Mouse (Mus musculus) gastrocnemius, adult 2 months (tissue): ENCODE measurements around the gene Bicd2. TPM values are rescaled to one million over a fixed set of nuclear protein-coding genes. Genes with fewer than 3 reads are reported as not detected.
A peak's percentile ranks its signal among the peaks of the same experiment; 100 is the strongest.

Experiments used
- DNase-seq: peaks from one replicate; pipeline ENCODE4 v3.0.0; 2022
- H3K27ac ChIP-seq: fragments of 200-600 bp; 2 replicates; pipeline ENCODE4 v1.8.1; 2022; ENCODE audit warnings: mild to moderate bottlenecking
- H3K4me3 ChIP-seq: fragments of 200-600 bp; 2 replicates; pipeline ENCODE4 v1.8.1; 2022; ENCODE audit warnings: mild to moderate bottlenecking, moderate library complexity
- CTCF ChIP-seq: fragments of 200-600 bp; IDR thresholded peaks from 2 replicates; pipeline ENCODE4 v1.8.1; 2022; ENCODE audit warnings: antibody characterized with exemption, mild to moderate bottlenecking, moderate library complexity
- intact Hi-C: fragments of 180-260 bp; cut with DNase I; formaldehyde crosslinking; loops from one replicate; pipeline ENCODE4 v1.15.1; 2025
- total RNA-seq, 2 experiments: library from RNA; stranded (reverse); gene quantifications; 2 replicates each; pipeline ENCODE4 v1.2.3; 2021

The Bicd2 gene
- total RNA-seq, 2 experiments from 2014 or later, result 26.0 to 28.5 TPM

DNA sequence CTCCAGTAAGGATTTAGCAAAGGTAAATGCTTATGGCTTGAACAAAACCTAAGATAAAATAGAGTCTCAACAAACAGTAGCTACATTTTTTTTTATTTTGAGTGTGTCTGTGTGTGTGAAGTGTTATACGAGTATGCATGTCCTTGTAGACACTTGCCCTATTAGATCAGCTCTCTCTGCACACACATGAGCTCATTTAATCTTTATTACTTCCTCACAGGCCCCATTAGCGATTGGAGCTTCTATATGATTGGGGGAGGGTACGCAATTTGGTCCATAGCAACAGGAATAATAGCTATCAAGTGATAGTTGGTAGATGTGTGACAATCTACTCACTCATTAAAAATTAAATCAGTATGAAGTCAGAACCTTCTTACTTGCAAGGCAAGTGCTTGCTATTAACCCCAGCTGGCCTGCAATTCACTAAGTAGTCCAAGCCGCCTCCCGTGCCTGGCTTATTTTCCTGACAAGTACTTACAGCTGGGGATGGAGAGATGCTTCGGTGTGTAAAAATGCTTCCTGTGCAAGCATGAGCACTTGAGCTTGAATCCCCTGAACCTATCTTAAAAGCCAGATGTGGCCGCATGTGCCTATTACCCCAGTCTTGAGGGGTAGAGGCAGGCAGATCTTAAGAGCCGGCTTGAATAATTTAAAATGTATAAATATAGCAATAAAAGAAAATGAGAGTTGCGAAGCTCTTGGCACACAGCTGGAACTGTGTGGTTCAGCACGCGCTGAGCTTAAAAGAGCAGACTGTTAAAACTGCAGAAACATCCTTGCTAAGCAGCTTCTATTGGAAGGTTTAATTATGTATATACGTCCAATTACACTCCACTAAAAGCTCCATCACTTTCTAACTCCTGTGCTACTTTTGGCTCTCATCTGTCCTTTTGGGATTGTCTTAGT, 6.1 kb upstream of the Bicd2 start:
- no peak for TF ChIP-seq CTCF

DNA sequence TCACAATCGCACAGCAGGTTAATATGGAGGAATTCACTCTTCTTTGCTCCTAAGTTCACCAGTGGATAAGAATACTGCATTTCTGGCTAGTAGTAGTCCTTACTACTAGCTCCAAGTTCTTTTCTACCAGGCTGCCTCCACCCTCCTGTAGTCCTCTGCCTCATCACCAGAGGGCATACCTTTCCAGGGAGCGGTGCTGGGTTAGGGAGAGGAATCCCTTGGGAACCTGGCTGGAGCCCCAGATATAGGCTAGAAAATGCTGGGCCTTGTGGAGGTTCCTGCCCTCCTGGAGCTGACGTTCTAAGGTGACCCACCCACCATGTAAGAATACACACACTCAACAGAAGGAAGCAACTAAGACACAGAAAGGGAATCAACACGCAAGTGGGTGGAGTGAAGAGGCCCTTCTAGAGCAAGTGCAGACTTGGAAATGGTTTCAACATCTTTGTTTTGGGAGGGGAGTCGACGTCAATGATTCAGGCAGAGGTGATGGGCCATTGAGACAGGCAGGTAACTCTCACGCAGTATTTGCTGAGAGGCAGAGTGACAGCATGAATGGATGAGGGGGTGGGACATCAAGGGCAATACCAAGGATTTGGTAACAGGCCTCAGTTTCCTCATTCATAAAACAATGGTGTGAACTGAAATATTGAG, 2.4 kb upstream of the Bicd2 start:
- TF ChIP-seq CTCF, result peak; percentile 85
- intact Hi-C loops, result loop anchor here (1.0 kb wide), 1 partner anchor 42 kb away; no protein-coding TSS in a partner anchor
- no peak overlapping the region for H3K4me3 ChIP-seq
- peak; percentile 67 for DNase-seq
- no peak overlapping the region for H3K27ac ChIP-seq

More for the DNA sequence above, 6.1 kb upstream of the Bicd2 start:
- no peak for DNase-seq
- intact Hi-C loops, result no loop called here
- Histone ChIP-seq H3K4me3 (no peak overlapping the region), H3K27ac (no peak overlapping the region)

DNA sequence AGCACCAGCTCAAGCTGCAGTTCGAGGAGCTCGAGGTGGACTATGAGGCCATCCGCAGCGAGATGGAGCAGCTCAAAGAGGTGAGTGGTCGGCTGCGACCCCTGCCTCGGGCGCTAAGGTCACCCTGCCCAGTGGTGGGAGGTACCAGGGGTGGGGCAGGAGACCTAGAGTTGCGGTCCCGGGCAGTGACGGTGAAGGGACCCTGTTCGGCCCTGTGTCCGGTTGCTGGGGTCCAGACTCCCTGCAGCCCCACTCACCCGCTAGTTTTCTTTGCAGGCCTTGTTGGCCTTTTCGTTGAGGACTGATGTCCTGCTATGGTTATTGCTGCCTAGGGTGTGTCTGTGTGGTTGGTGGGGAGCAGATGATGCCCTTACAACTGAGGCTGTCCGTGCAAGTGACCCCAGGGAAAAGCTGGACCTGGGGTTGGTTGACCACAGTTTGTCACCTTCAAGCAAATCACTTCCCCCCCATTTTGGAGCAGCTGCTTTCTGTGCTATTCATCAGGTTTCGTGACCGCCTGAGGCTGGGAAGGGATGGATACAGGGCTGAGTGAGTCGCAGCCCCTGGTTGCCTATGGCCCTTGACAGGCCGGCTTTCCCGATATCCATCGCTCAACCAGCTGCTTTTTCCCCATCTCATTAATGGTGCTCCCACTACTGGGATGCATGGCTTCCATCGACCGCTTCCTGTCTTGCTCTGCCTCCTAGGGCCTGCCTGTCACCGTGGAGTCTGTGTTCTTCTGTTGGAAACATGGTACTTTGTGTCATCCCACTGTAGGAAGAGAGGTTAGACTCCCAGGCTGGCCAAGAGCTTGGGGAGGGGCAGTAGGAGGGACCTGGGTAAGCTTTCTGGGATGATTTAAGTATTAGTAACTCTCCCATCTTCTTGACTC, 692 bp downstream of the Bicd2 start:
- intact Hi-C loops, result loop anchor here (2.0 kb wide), 1 partner anchor 17 kb away; no protein-coding TSS in a partner anchor
- peak overlapping the region; percentile 90 for H3K27ac ChIP-seq
- no peak for DNase-seq
- TF ChIP-seq CTCF, result no peak
- H3K4me3 ChIP-seq, result peak overlapping the region; percentile 85

DNA sequence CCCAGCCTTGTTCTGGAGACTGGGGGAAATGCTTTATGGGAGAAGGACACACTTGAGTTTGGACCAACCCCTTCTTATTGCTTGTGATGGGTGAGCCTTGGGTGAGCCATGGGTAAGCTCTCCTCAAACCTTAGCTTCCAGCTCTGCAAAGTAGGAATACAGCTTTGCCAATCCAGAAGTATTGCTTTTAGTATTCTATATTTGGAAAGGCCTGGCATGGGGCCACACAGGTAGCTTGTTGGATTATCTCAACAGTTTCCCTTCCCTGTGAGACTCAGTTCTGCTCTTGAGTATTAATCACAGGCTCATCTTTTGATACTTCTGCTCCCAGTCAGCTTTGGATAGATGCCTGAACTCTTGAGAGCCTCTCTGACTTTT, 1.3 kb downstream of the Bicd2 start:
- intact Hi-C loops, result no loop called here
- DNase-seq, result no peak
- TF ChIP-seq CTCF, result no peak
- Histone ChIP-seq H3K4me3 (peak overlapping the region; percentile 85), H3K27ac (peak overlapping the region; percentile 90)

DNA sequence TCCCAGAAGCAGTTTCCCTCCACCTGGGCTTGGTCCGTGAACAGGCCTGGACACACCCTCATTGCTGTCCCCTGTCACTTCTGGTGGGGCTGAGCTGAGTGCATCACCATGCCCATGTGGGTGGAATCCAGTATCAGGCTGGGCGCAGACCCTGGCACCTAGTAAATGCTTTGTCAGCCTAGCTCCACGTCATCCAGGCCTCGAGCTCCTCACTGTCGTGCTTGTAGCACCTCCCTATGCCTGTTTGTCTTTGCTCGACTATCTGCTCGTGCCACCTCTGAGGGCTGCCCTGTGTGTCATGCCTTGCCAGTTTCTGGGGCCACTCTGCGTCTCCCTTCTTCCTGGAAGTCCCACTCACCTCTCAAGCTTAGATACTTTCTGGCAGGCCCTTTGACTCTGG, 3.2 kb downstream of the Bicd2 start:
- TF ChIP-seq CTCF, result no peak
- intact Hi-C loops, result no loop called here
- DNase-seq, result no peak
- peak overlapping the region; percentile 67 for H3K27ac ChIP-seq
- H3K4me3 ChIP-seq, result peak overlapping the region; percentile 85

DNA sequence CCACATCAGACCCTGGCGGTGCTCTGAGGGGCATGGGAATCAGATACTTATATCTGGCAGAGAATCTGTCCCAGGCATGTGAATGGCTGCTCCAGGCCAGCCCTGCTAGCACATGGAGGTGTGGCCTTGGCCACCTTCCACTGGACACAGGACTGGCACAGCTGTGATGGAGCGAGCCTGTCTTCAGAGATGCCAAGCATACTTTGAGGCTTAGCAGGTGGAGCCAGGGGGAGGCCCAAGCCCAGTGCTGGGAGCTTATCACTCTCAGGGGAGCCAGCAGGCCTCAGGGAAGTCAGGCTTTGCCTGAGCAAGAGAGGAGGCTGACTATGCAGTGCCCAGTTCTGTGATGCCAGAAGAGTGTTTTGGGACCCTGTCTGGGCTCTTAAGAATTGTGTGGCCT, 4.1 kb downstream of the Bicd2 start:
- Histone ChIP-seq H3K27ac (peak overlapping the region; percentile 67), H3K4me3 (peak overlapping the region; percentile 1; the same call in 1 of the 2 replicates)
- intact Hi-C loops, result no loop called here
- peak; percentile 89 for DNase-seq
- TF ChIP-seq CTCF, result no peak

DNA sequence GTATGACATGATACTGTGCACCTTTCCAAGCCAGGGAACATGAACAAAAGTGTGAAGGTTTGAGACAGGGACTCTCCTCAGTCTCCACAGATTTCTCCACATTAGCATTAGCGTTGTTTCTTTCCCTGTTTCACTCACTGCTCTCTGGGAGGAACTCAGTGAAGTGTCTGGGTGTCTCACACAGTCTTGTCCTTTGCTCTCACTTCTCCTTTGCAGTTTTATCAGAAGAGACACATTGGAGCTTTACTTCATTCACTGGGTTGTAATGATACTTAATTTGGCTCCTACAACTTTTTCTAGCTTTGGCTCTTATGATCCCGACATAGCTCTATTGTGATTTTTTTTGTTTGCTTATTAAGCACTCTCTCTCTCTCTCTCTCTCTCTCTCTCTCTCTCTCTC, 7.1 kb downstream of the Bicd2 start:
- no peak overlapping the region for H3K4me3 ChIP-seq
- no peak for TF ChIP-seq CTCF
- intact Hi-C loops, result no loop called here
- no peak overlapping the region for H3K27ac ChIP-seq
- DNase-seq, result no peak

DNA sequence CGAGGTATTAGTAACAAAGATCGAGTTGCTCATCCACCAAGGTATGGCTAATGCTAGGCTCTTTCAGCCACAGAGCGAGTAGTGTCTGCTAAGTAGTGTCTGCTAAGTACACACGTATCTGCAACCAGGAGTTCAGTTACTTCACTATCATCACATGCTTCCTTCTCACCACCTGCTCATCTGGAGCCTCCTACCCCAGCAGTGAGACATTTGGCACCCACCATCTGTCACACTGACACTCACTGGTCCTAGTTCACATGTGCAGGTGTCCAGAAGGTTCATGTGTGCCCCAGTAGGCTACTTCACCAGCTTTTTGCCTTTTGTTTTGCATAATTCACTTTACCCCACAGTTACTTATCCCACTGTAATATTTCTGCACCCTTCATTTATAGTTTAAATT, 8.0 kb downstream of the Bicd2 start:
- intact Hi-C loops, result no loop called here
- Histone ChIP-seq H3K27ac (0 out of 2 replicates have a peak overlapping the region, but pooled peaks have one; percentile 21), H3K4me3 (no peak overlapping the region)
- no peak for DNase-seq
- TF ChIP-seq CTCF, result no peak

DNA sequence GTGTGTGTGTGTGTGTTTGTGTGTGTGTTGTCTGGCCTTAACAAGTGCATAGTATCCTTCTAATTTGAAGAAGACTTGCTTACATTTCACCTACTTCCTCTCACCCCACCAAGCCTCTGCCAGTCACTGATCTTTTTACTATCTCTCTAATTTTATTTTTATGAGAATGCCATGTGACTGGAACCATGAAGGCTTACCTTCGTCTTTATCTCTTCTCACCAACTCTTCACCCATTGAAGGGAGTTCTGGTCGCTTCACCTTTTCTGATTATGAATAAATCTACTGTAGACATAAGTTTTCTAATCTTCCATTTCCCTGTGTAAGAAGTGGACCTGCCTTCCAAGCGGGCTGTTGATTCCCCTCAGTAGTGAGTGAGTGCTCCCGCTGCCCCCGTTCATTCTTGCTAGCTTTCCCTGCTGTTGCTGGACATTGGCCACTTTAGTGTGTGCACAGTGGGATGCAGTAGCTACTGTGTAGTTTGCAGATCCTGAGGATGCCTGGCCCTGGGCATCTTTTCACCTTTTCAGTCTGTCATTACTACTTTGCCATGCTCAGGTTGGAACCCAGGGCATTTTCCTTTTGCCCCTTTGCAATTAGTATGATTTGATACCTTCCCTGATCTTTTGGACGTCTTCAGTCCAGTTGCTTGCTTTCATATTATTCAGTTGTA, 8.6 kb downstream of the Bicd2 start:
- H3K27ac ChIP-seq, result no peak overlapping the region

DNA sequence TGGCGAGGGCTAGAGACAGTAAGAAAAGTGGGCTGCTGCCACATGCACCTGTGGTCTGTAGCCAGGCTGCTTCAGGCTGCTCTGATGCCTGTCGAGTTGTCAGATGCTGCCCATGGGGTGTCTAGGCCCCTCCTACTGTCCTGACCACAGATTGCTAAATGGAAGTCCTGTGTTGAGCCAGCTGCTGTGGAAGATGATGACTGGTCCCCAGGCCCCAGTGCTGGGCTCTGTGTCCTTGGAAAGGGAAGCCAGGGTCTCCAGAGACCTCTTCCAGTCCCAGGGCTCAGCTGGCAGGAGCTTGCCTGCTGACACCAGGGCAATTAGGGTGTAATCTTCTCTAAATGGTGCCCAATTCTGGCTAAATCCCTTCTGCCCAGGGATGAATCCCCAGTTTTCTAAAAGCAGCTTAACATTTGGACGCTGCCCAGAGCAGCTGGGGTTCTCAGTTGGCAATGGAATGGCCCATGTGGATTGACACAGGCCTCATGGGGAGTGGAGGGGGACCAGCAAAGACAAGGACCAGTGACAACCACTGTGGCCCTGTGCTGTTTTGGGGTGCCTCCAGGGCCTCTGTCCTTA, 11.3 kb downstream of the Bicd2 start:
- Histone ChIP-seq H3K27ac (peak overlapping the region; percentile 63), H3K4me3 (no peak overlapping the region)
- intact Hi-C loops, result no loop called here
- DNase-seq, result peak; percentile 72
- TF ChIP-seq CTCF, result no peak

More for the DNA sequence above, 8.6 kb downstream of the Bicd2 start:
- DNase-seq, result no peak
- H3K4me3 ChIP-seq, result no peak overlapping the region
- intact Hi-C loops, result no loop called here
- no peak for TF ChIP-seq CTCF

DNA sequence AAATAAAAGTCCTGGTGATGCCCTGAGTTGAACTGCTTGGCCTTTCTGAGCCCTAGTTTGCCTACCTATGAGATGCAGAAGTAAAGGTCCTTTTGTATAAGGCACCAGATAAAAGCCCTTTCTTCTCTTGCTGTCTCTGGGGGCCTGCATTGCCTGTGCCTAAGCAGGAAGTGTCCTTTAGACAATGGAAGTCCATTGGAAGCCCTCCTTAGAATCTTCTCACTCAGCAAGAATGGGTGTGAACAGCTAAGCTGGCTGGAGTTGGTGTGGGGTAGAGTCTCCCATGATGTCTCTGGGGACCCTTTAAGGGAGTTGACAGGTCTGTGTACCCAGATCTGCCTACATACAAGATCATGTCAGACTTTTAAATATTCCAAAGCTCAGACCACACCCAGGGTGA, 12.0 kb downstream of the Bicd2 start:
- intact Hi-C loops, result no loop called here
- Histone ChIP-seq H3K27ac (peak overlapping the region; percentile 63), H3K4me3 (no peak overlapping the region)
- no peak for TF ChIP-seq CTCF
- no peak for DNase-seq
